Mouse (Mus musculus): ENCODE data around the gene Dpp8. TPM values are rescaled to one million over a fixed set of nuclear protein-coding genes. Genes with fewer than 3 reads are reported as not detected.
"Not testable (repeated sequence)": the region's sequence is repeated elsewhere in the genome, so short reads cannot be mapped to it uniquely, and the experiment has no call there.

The Dpp8 gene
- total RNA-seq, 2 experiments from 2014 or later: 58.1 to 64.9 TPM

GRCm38 (mm10) chr9:65020991-65021886, 11.0 kb upstream of the Dpp8 start, which contains the start of gene Hacd3:
Gene Hacd3, minus strand, starts transcription at chr9:65021693.
- DNase-seq: peak; percentile 84 to 88
- intact Hi-C loops (cut with DNase I): no loop called here

GRCm38 (mm10) chr9:65021887-65022579, 10.2 kb upstream of the Dpp8 start:
- no peak for DNase-seq
- intact Hi-C loops (cut with DNase I): no loop called here

- intact Hi-C loops (cut with DNase I): no loop called here
Measured at GRCm38 (mm10) chr9:65022580-65023135, 9.6 kb upstream of the Dpp8 start.

GRCm38 (mm10) chr9:65023447-65023846, 8.8 kb upstream of the Dpp8 start:
- intact Hi-C loops (cut with DNase I): no loop called here
- DNase-seq: no peak

More at GRCm38 (mm10) chr9:65022580-65023135, 9.6 kb upstream of the Dpp8 start:
- no peak for DNase-seq

- DNase-seq: no peak
- intact Hi-C loops (cut with DNase I): no loop called here
Measured at GRCm38 (mm10) chr9:65027241-65027640, 5.0 kb upstream of the Dpp8 start.

GRCm38 (mm10) chr9:65028313-65028712, 3.9 kb upstream of the Dpp8 start:
- no peak for DNase-seq
- intact Hi-C loops (cut with DNase I): no loop called here

GRCm38 (mm10) chr9:65031355-65031754, 859 bp upstream of the Dpp8 start:
- not testable (repeated sequence) for DNase-seq

GRCm38 (mm10) chr9:65031894-65032268, 333 bp upstream of the Dpp8 start:
- DNase-seq: no peak
- intact Hi-C loops (cut with DNase I): loop anchor here (5.0 kb wide), 2 partner anchors 90 to 165 kb away; partner anchors contain the start of gene Parp16

More at GRCm38 (mm10) chr9:65031355-65031754, 859 bp upstream of the Dpp8 start:
- intact Hi-C loops (cut with DNase I): loop anchor here (5.0 kb wide), 2 partner anchors 91 to 166 kb away; partner anchors contain the start of gene Parp16

GRCm38 (mm10) chr9:65036456-65036855, 4.2 kb downstream of the Dpp8 start:
- DNase-seq: peak; percentile 53 to 59
- intact Hi-C loops (cut with DNase I): no loop called here

- intact Hi-C loops (cut with DNase I): no loop called here
- DNase-seq: no peak
Measured at GRCm38 (mm10) chr9:65036861-65037260, 4.6 kb downstream of the Dpp8 start.

- no peak for DNase-seq
- intact Hi-C loops (cut with DNase I): no loop called here
Measured at GRCm38 (mm10) chr9:65041430-65041829, 9.2 kb downstream of the Dpp8 start.

GRCm38 (mm10) chr9:65046993-65047392, 14.8 kb downstream of the Dpp8 start:
- intact Hi-C loops (cut with DNase I): no loop called here
- no peak for DNase-seq

GRCm38 (mm10) chr9:65049422-65049821, 17.2 kb downstream of the Dpp8 start:
- DNase-seq: no peak
- intact Hi-C loops (cut with DNase I): no loop called here

GRCm38 (mm10) chr9:65050981-65051380, 18.8 kb downstream of the Dpp8 start:
- DNase-seq: no peak
- intact Hi-C loops (cut with DNase I): no loop called here

GRCm38 (mm10) chr9:65064251-65064650, 32.0 kb downstream of the Dpp8 start:
- no peak for DNase-seq
- intact Hi-C loops (cut with DNase I): no loop called here

GRCm38 (mm10) chr9:65070587-65070986, 38.4 kb downstream of the Dpp8 start:
- intact Hi-C loops (cut with DNase I): no loop called here
- DNase-seq: no peak

- intact Hi-C loops (cut with DNase I): no loop called here
- no peak for DNase-seq
Measured at GRCm38 (mm10) chr9:65073555-65073954, 41.3 kb downstream of the Dpp8 start.

- intact Hi-C loops (cut with DNase I): no loop called here
- DNase-seq: no peak
Measured at GRCm38 (mm10) chr9:65074251-65074650, 42.0 kb downstream of the Dpp8 start.

GRCm38 (mm10) chr9:65074855-65075493, 42.8 kb downstream of the Dpp8 start:
- intact Hi-C loops (cut with DNase I): no loop called here
- DNase-seq: peak; percentile 15 to 18

GRCm38 (mm10) chr9:65077536-65077935, 45.3 kb downstream of the Dpp8 start:
- no peak for DNase-seq
- intact Hi-C loops (cut with DNase I): no loop called here

GRCm38 (mm10) chr9:65080141-65080540, 47.9 kb downstream of the Dpp8 start:
- not testable (repeated sequence) for DNase-seq
- intact Hi-C loops (cut with DNase I): loop anchor here (5.0 kb wide), 1 partner anchor 42 kb away; no protein-coding TSS in a partner anchor

Measured in heart, postnatal 36 days (tissue).